Mouse (Mus musculus) ES-E14 (cell line): ENCODE data around the gene Dtwd1. TPM values are rescaled to one million over a fixed set of nuclear protein-coding genes. Genes with fewer than 3 reads are reported as not detected.

ENCODE experiments used
- DNase-seq: peaks from one replicate; pipeline ENCODE4 v3.0.0-alpha.2; 2013; ENCODE audit warnings: low read depth, low spot score
- H3K27ac ChIP-seq: 2 replicates; pipeline ENCODE4 v1.5.1; 2012; ENCODE audit warnings: low read depth, mild to moderate bottlenecking, low read length, moderate library complexity, mixed read lengths; ENCODE audit not compliant: poor library complexity, insufficient read depth, severe bottlenecking
- H3K36me3 ChIP-seq: 2 replicates; pipeline ENCODE4 v1.6.1; 2012; ENCODE audit warnings: mild to moderate bottlenecking, low read length, moderate library complexity, mixed read lengths; ENCODE audit not compliant: control insufficient read depth, poor library complexity, insufficient read depth, severe bottlenecking
- H3K4me1 ChIP-seq, 2 experiments: fragments of 150-350 bp in 1 of 2; sonication (generic) in 1 of 2; 2 replicates each; pipeline ENCODE4 v1.6.1; 2012; ENCODE audit warnings: low read length in 2 of 2, mild to moderate bottlenecking in 1 of 2, mixed read lengths in 1 of 2; ENCODE audit not compliant: control insufficient read depth in 2 of 2, insufficient read depth in 2 of 2, poor library complexity in 1 of 2
- H3K4me3 ChIP-seq, 2 experiments: fragments of 150-350 bp in 1 of 2; sonication (generic) in 1 of 2; 2 replicates each; pipeline ENCODE4 v1.5.1; 2012; ENCODE audit warnings: low read length in 2 of 2, low read depth in 1 of 2, mild to moderate bottlenecking in 1 of 2, mixed read lengths in 1 of 2; ENCODE audit not compliant: insufficient read depth in 1 of 2, poor library complexity in 1 of 2, severe bottlenecking in 1 of 2
- H3K9ac ChIP-seq: 2 replicates; pipeline ENCODE4 v1.6.1; 2012; ENCODE audit warnings: low read depth, mild to moderate bottlenecking, low read length, mixed read lengths; ENCODE audit not compliant: poor library complexity, insufficient read depth, severe bottlenecking
- H3K9me3 ChIP-seq: fragments of 150-350 bp; sonication (generic); 2 replicates; pipeline ENCODE4 v1.6.1; 2012; ENCODE audit warnings: low read depth, mild to moderate bottlenecking, low read length; ENCODE audit not compliant: control insufficient read depth, insufficient read depth
- CHD2 ChIP-seq: IDR thresholded peaks from 2 replicates; pipeline ENCODE4 v1.6.1; 2014; ENCODE audit warnings: mild to moderate bottlenecking, low read depth, low read length, inconsistent platforms
- HCFC1 ChIP-seq: IDR thresholded peaks from 2 replicates; pipeline ENCODE4 v1.6.1; 2012; ENCODE audit warnings: low read length, inconsistent platforms, borderline replicate concordance; ENCODE audit not compliant: insufficient read depth
- MAFK ChIP-seq: IDR thresholded peaks from 2 replicates; pipeline ENCODE4 v1.6.1; 2014; ENCODE audit warnings: mild to moderate bottlenecking, low read depth, low read length, inconsistent platforms; ENCODE audit not compliant: insufficient read depth
- ZC3H11A ChIP-seq: IDR thresholded peaks from 2 replicates; pipeline ENCODE4 v1.6.1; 2012; ENCODE audit warnings: low read depth, mild to moderate bottlenecking, inconsistent platforms, low read length, borderline replicate concordance
- ZNF384 ChIP-seq: IDR thresholded peaks from 2 replicates; pipeline ENCODE4 v1.6.1; 2012; ENCODE audit warnings: low read depth, low read length, inconsistent platforms
- in situ Hi-C, 2 experiments: fragments of 600-800 bp; cut with MboI; formaldehyde crosslinking; loops; one replicate each; pipeline ENCODE4 v1.15.1; 2025; ENCODE audit warnings: low sequenced_read_pairs in 2 of 2, inconsistent platforms in 1 of 2; ENCODE audit not compliant: unreplicated experiment in 2 of 2
- total RNA-seq: library from RNA; depleted of rRNA; stranded (reverse); fragments of 300-350 nt; gene quantifications from 2 replicates; pipeline ENCODE4 v1.2.3, GENCODE M21; 2012

Gene Dtwd1
- total RNA-seq, 1 experiment: 10.7 TPM

DNA sequence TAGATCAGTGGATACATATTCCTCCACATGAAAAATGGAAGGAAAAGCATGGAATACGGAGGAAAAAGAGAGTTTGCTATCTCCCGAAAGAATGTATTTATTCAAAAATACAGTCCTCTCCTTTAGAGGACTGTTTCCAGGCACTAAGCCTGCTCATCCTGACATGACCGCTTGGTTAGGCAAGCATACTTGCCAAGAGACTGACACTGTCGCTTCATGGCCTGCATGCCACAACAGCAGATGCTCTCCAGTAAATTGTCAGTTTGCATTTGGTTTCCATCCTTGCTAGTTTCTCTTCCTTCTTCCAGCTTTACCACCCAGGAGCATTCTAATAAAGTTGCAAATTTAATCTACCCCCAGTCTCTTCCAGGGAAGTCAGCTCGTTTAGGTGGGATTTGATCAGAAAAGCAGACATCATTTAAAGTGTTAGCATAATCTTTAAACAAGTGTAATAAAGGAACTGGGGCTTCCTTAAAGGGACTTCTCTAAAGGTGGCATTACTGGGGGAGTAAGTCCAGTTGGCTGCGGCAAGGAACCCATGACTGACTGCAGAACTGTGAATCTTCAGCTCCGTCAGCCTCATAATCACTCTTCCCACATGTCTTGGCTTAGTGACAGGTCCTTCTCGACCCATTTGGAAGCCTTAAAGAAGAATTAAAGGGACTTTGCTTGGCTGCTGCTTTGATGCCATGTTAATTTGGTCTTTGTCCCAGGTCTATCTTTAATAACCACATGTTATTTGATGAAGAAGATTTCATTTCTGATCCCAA, 15.1 kb downstream of the Dtwd1 start:
- Histone ChIP-seq H3K9ac (no peak overlapping the region), H3K27ac (no peak overlapping the region), H3K4me1 (no peaks in the 10 kb centered on the region), H3K9me3 (no peaks in the 10 kb centered on the region), H3K36me3 (no peaks in the 10 kb centered on the region; the same call in 1 of the 2 replicates), H3K4me3 (no peak overlapping the region)
- no peak for TF ChIP-seq CHD2
- no peak for TF ChIP-seq ZNF384
- no peak for TF ChIP-seq ZC3H11A
- no peak for TF ChIP-seq HCFC1
- TF ChIP-seq MAFK: no peak
- in situ Hi-C loops: no loop called here
- no peak for DNase-seq

DNA sequence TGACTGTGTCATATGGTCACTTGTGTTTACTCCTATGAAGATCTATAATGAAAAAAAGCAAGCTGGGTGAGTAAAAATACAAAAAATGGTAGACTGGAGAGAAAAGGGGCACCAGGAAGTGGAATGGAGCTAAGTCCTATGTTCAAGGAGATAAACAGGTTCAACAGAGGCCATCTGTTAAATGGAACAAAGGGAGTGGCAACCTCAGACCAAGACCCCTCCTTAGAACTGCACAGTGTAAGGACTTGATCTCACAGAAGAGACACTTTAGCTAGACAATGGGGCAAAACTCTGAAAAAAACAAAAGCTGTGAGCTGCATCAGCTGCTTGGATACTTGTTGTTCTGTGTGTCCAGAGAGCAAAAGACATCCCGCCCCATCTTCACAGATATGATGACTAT, 19.5 kb downstream of the Dtwd1 start:
- H3K9ac ChIP-seq: no peak overlapping the region
- no peaks in the 10 kb centered on the region for H3K36me3 ChIP-seq
- no peak for DNase-seq
- no peak for TF ChIP-seq ZC3H11A
- no peak for TF ChIP-seq ZNF384
- TF ChIP-seq CHD2: no peak
- TF ChIP-seq HCFC1: no peak
- no peak for TF ChIP-seq MAFK
- in situ Hi-C loops: no loop called here
- no peak overlapping the region for H3K4me3 ChIP-seq
- no peaks in the 10 kb centered on the region for H3K4me1 ChIP-seq
- no peaks in the 10 kb centered on the region for H3K9me3 ChIP-seq
- H3K27ac ChIP-seq: no peak overlapping the region

DNA sequence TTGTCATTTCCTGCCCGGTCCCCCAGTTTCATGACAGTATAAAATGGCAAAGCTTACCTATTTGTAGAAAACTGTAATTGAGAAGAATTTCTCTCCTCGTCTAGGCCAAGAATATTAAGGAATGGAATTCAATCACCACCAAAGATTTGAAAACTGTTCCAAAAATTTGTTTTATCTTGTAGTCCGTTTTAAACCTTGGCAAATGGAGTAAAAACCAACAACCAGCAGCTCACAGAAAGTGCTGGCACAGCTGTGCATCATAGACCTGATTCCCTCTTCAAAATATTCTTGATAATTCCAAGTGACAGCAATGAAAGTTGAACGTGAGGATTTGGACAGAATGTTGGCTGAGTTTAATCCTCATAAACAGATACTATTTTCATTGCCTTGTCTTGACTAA, 39.4 kb downstream of the Dtwd1 start:
- in situ Hi-C loops: no loop called here
- H3K4me3 ChIP-seq: no peak overlapping the region
- no peak for DNase-seq
- H3K9ac ChIP-seq: no peak overlapping the region
- no peak overlapping the region for H3K27ac ChIP-seq
- no peaks in the 10 kb centered on the region for H3K9me3 ChIP-seq
- no peaks in the 10 kb centered on the region for H3K36me3 ChIP-seq
- no peaks in the 10 kb centered on the region for H3K4me1 ChIP-seq
- TF ChIP-seq HCFC1: no peak
- TF ChIP-seq ZC3H11A: no peak
- TF ChIP-seq CHD2: no peak
- TF ChIP-seq MAFK: no peak
- no peak for TF ChIP-seq ZNF384

GRCm38 (mm10) chr2:126192129-126192528, 40.2 kb downstream of the Dtwd1 start:
- H3K4me1 ChIP-seq: no peaks in the 10 kb centered on the region
- in situ Hi-C loops: no loop called here
- no peaks in the 10 kb centered on the region for H3K36me3 ChIP-seq
- no peak for DNase-seq
- H3K9ac ChIP-seq: no peak overlapping the region
- no peak overlapping the region for H3K27ac ChIP-seq
- no peaks in the 10 kb centered on the region for H3K9me3 ChIP-seq
- no peak overlapping the region for H3K4me3 ChIP-seq
- no peak for TF ChIP-seq MAFK
- no peak for TF ChIP-seq HCFC1
- TF ChIP-seq CHD2: no peak
- no peak for TF ChIP-seq ZC3H11A
- TF ChIP-seq ZNF384: no peak
